Mouse (Mus musculus) retina, postnatal 7 days (tissue): ENCODE measurements at regions not wholly inside any gene's neighbourhood (a gene's known extent, or its start where the extent isn't known, plus 50 kb on each side); places are given as distances from the start of the nearest gene placed in this dataset.

ENCODE experiments used
- DNase-seq: peaks from one replicate; pipeline ENCODE4 v3.0.0-alpha.2; 2012; ENCODE audit warnings: low read depth, low spot score

- DNase-seq, result no peak
Observed at GRCm38 (mm10) chr1:111699030-111699732, 165.5 kb downstream of the Dsel start.

GRCm38 (mm10) chr1:111660950-111661349 is 203.8 kb downstream of the Dsel start:
- no peak for DNase-seq

GRCm38 (mm10) chr1:111660099-111660670 is 204.5 kb downstream of the Dsel start:
- peak; percentile 13 for DNase-seq

- peak; percentile 20 for DNase-seq
Observed at GRCm38 (mm10) chr1:111633860-111634460, 230.8 kb downstream of the Dsel start.
